Mouse (Mus musculus) CH12.LX (cell line): ENCODE data around the gene Col6a1.

Source experiments
- CTCF ChIP-seq, 2 experiments: IDR thresholded peaks in 1 of 2; conservative IDR thresholded peaks in 1 of 2; 2 replicates each; pipeline ENCODE4 v1.5.1; 2011 to 2012; ENCODE audit warnings: low read depth in 2 of 2, low read length in 2 of 2, improper control_type of control experiment in 1 of 2, inconsistent platforms in 1 of 2, mild to moderate bottlenecking in 1 of 2, moderate library complexity in 1 of 2
- EP300 ChIP-seq: IDR thresholded peaks from 2 replicates; pipeline ENCODE4 v1.6.1; 2011; ENCODE audit warnings: low read length, improper control_type of control experiment
- ETS1 ChIP-seq: conservative IDR thresholded peaks from 2 replicates; pipeline ENCODE4 v1.6.1; 2012; ENCODE audit warnings: low read depth, mild to moderate bottlenecking, inconsistent platforms, low read length, improper control_type of control experiment, moderate library complexity
- JUN ChIP-seq: IDR thresholded peaks from 2 replicates; pipeline ENCODE4 v1.6.1; 2011; ENCODE audit warnings: low read depth, mild to moderate bottlenecking, low read length, improper control_type of control experiment, moderate library complexity; ENCODE audit not compliant: insufficient read depth
- JUND ChIP-seq: conservative IDR thresholded peaks from 2 replicates; pipeline ENCODE4 v1.6.1; 2011; ENCODE audit warnings: low read depth, low read length, improper control_type of control experiment
- KAT2A ChIP-seq: IDR thresholded peaks from 2 replicates; pipeline ENCODE4 v1.6.1; 2012; ENCODE audit warnings: low read length, improper control_type of control experiment, inconsistent platforms; ENCODE audit not compliant: insufficient replicate concordance
- MEF2A ChIP-seq: IDR thresholded peaks from 2 replicates; pipeline ENCODE4 v1.6.1; 2014; ENCODE audit warnings: low read depth, mild to moderate bottlenecking, inconsistent platforms, low read length, improper control_type of control experiment, borderline replicate concordance
- POLR2A ChIP-seq: IDR thresholded peaks from 2 replicates; pipeline ENCODE4 v1.6.1; 2011; ENCODE audit warnings: low read depth, mild to moderate bottlenecking, improper control_type of control experiment, low read length
- USF1 ChIP-seq: IDR thresholded peaks from 2 replicates; pipeline ENCODE4 v1.6.1; 2014; ENCODE audit warnings: low read depth, mild to moderate bottlenecking, inconsistent platforms, low read length, improper control_type of control experiment
- ZKSCAN1 ChIP-seq: IDR thresholded peaks from 2 replicates; pipeline ENCODE4 v1.6.1; 2012; ENCODE audit warnings: low read depth, inconsistent platforms, low read length, improper control_type of control experiment, borderline replicate concordance

- TF ChIP-seq ZKSCAN1 = no peak
- no peak for TF ChIP-seq EP300
- TF ChIP-seq POLR2A = no peak
- TF ChIP-seq JUND = no peak
- TF ChIP-seq CTCF (conservative IDR thresholded peaks at IDR 0.05 in 1 of 2, IDR thresholded peaks at IDR 0.05 in 1 of 2; ENCODE audit: low read depth in 2 of 2, low read length in 2 of 2) = no peak
- no peak for TF ChIP-seq JUN
- no peak for TF ChIP-seq USF1
- TF ChIP-seq MEF2A = no peak
- no peak for TF ChIP-seq ETS1
- no peak for TF ChIP-seq KAT2A
These were observed 14.6 kb downstream of the Col6a1 start for GRCm38 (mm10) chr10:76711331-76711730.
